Mouse (Mus musculus): ENCODE measurements at regions not wholly inside any gene's neighbourhood (a gene's known extent, or its start where the extent isn't known, plus 50 kb on each side); places are given as distances from the start of the nearest gene placed in this dataset.

- no peak for ATAC-seq (ENCODE audit: extremely low read depth, insufficient number of reproducible peaks, low FRiP score, low TSS enrichment)
- H3K36me3 ChIP-seq = no peaks in the 10 kb centered on the region
- WGBS = 62% methylated on average over 14 of the region's 14 CpGs
Measured at GRCm38 (mm10) chr9:41578221-41579106, 417.0 kb upstream of the Ubash3b start.

DNA sequence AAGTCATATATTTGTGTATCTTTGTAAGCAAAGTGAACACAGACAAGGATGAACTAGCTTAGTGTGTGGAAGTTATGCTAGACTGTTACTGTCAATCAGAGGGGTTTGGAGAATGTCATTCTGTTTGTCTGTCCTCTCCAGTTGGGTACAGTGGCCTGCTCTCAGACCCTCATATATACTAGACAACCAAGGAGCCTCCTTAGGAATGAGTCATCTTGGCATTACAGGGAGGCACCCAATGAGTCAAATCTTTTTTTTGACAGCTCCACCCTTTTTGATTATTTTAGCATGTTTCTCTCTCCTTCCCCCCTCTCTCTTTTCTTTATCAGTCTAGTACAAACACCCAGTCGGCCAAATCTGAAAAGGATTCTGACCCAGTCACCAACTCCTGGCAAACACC is 416.3 kb upstream of the Ubash3b start:
- Histone ChIP-seq H3K36me3 (no peaks in the 10 kb centered on the region), H3K4me3 (no peak overlapping the region), H3K4me1 (peaks cover 29% of the 10 kb centered on the region), H3K4me2 (no peak overlapping the region), H3K9ac (no peak overlapping the region), H3K27me3 (replicated peaks) (no peaks in the 10 kb centered on the region), H3K9me3 (no peaks in the 10 kb centered on the region), H3K27ac (replicated peaks) (no peak overlapping the region)
- 14% methylated on average over 1 of the region's 1 CpGs for WGBS
- no peak for ATAC-seq (ENCODE audit: extremely low read depth, insufficient number of reproducible peaks, low FRiP score, low TSS enrichment)

More at GRCm38 (mm10) chr9:41578221-41579106, 417.0 kb upstream of the Ubash3b start:
- H3K27ac ChIP-seq (replicated peaks) = peak overlapping the region; percentile 93; the same call in 1 of the 2 replicates
- no peaks in the 10 kb centered on the region for H3K27me3 ChIP-seq (replicated peaks)
- H3K9ac ChIP-seq = no peak overlapping the region
- H3K4me3 ChIP-seq = no peak overlapping the region
- peak overlapping the region; percentile 75; the same call in 1 of the 2 replicates for H3K4me2 ChIP-seq
- H3K9me3 ChIP-seq = no peaks in the 10 kb centered on the region
- peaks cover 36% of the 10 kb centered on the region for H3K4me1 ChIP-seq

DNA sequence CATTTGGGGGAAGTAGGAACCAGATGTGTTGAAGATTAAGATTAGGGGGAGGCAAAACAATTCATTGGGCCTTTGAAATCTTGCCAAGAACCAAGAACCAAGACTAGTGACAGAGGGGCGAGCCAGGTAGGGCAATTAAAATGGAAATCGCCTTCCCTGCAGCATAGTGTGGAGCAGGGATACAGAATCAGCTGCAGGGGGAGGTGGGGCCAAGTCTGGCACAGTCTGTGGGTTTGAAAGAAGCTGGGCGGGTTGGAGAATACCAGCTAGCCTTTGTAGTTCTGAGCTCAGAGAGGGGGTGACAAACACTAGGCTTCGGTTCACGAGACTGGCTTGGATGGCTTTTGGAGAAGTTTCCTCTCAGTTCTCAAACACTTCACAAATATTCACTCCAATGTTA is 414.3 kb upstream of the Ubash3b start:
- WGBS = 40% methylated on average over 5 of the region's 5 CpGs
- H3K4me3 ChIP-seq = no peak overlapping the region
- H3K9me3 ChIP-seq = no peaks in the 10 kb centered on the region
- no peak overlapping the region for H3K27ac ChIP-seq (replicated peaks)
- H3K4me2 ChIP-seq = no peak overlapping the region
- H3K27me3 ChIP-seq (replicated peaks) = no peaks in the 10 kb centered on the region
- ATAC-seq (ENCODE audit: extremely low read depth, insufficient number of reproducible peaks, low FRiP score, low TSS enrichment) = no peak
- H3K4me1 ChIP-seq = peaks cover 28% of the 10 kb centered on the region
- no peak overlapping the region for H3K9ac ChIP-seq
- no peaks in the 10 kb centered on the region for H3K36me3 ChIP-seq

DNA sequence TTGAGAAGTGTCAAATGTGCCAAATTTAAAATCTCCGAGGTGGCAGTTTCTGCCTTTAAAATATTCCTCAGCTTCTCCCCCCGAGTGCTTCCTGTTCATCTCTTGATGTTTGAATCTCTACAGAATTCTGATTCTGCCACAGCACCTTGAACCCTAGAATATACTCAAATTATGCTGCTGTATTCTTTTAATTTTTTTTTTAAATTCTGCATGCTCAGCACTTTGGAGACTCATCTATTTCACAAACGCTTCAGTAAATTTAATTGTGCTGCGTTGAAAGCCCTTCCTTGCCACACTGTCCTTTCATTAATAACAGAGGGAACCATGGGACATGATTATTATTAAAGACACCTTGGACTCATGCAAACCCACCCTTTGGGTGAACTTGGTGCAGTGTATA is 408.8 kb upstream of the Ubash3b start:
- WGBS = 77% methylated on average over 4 of the region's 4 CpGs
- H3K27me3 ChIP-seq (replicated peaks) = no peaks in the 10 kb centered on the region
- H3K36me3 ChIP-seq = no peaks in the 10 kb centered on the region
- no peaks in the 10 kb centered on the region for H3K4me1 ChIP-seq
- H3K4me2 ChIP-seq = no peak overlapping the region
- no peak overlapping the region for H3K9ac ChIP-seq
- H3K27ac ChIP-seq (replicated peaks) = no peak overlapping the region
- no peak overlapping the region for H3K4me3 ChIP-seq
- no peaks in the 10 kb centered on the region for H3K9me3 ChIP-seq
- ATAC-seq (ENCODE audit: extremely low read depth, insufficient number of reproducible peaks, low FRiP score, low TSS enrichment) = no peak

DNA sequence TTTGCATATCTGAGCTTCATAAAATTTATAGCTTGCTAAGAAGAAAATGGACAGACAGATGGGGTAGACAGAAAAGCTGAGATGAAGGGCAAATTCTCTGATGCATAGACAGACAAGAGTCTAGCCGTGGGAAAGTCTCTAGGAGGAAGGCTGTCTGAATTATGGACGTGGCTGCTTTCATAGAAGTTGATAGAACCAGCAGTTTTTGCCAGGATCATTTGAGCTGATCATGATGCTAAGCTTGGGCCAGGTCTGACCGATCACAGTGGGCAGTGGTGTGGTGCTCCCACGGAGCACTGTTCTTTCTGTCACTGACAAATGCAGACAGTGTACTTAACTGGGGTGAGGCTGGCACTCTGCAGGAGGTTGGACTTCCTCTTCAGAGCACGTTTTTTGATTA is 405.0 kb upstream of the Ubash3b start:
- no peaks in the 10 kb centered on the region for H3K4me1 ChIP-seq
- H3K4me2 ChIP-seq = no peak overlapping the region
- H3K4me3 ChIP-seq = no peak overlapping the region
- no peak overlapping the region for H3K27ac ChIP-seq (replicated peaks)
- no peaks in the 10 kb centered on the region for H3K9me3 ChIP-seq
- WGBS = 70% methylated on average over 5 of the region's 5 CpGs
- no peaks in the 10 kb centered on the region for H3K27me3 ChIP-seq (replicated peaks)
- H3K36me3 ChIP-seq = no peaks in the 10 kb centered on the region
- no peak for ATAC-seq (ENCODE audit: extremely low read depth, insufficient number of reproducible peaks, low FRiP score, low TSS enrichment)
- H3K9ac ChIP-seq = no peak overlapping the region

DNA sequence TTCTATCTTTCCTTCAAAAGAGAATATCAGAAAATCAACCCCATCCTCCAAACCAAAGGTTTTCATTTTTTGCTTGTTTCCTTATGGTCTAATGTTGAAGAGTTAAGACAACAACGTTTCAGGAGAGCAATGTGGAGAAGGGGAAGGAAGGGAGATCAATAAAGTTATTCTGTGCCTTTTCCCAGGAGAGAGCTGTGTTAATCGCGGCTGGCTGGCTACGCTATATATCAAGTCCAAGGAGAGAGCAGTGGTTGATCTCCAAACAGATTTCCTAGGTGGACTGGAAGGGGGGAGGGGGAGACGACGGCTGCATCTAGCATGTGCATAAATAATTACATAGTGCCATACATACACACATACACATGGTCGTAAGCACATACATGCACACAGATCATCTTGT is 404.3 kb upstream of the Ubash3b start:
- H3K4me3 ChIP-seq = no peak overlapping the region
- 85% methylated on average over 7 of the region's 7 CpGs for WGBS
- H3K36me3 ChIP-seq = no peaks in the 10 kb centered on the region
- H3K4me1 ChIP-seq = no peaks in the 10 kb centered on the region
- no peaks in the 10 kb centered on the region for H3K9me3 ChIP-seq
- no peak overlapping the region for H3K9ac ChIP-seq
- no peak overlapping the region for H3K4me2 ChIP-seq
- no peak for ATAC-seq (ENCODE audit: extremely low read depth, insufficient number of reproducible peaks, low FRiP score, low TSS enrichment)
- H3K27ac ChIP-seq (replicated peaks) = no peak overlapping the region
- no peaks in the 10 kb centered on the region for H3K27me3 ChIP-seq (replicated peaks)

DNA sequence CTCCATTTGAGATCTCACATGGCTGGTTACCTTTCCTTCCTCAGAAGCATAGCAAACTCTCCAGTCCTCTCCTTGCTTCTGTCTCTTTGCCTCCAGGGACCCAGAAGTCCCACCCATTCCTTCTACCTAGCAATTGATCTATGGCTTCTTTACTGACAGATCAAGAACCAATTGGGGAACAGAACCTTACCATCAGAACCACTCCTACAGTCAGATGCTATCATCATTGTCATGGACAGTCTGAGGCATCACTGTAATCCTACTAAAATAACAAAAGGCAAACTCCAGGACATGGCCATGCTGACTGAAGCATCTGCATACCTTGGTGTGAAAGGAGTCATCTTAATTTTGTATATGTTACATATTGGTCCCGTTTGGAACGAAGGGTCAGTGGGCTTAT is 401.9 kb upstream of the Ubash3b start:
- no peaks in the 10 kb centered on the region for H3K9me3 ChIP-seq
- H3K4me1 ChIP-seq = no peaks in the 10 kb centered on the region
- no peak overlapping the region for H3K27ac ChIP-seq (replicated peaks)
- 70% methylated on average over 2 of the region's 2 CpGs for WGBS
- ATAC-seq (ENCODE audit: extremely low read depth, insufficient number of reproducible peaks, low FRiP score, low TSS enrichment) = no peak
- no peak overlapping the region for H3K4me2 ChIP-seq
- H3K27me3 ChIP-seq (replicated peaks) = no peaks in the 10 kb centered on the region
- H3K36me3 ChIP-seq = no peaks in the 10 kb centered on the region
- H3K4me3 ChIP-seq = no peak overlapping the region
- H3K9ac ChIP-seq = no peak overlapping the region

GRCm38 (mm10) chr9:41558456-41558855 is 397.0 kb upstream of the Ubash3b start:
- Histone ChIP-seq H3K27ac (replicated peaks) (no peak overlapping the region), H3K36me3 (no peaks in the 10 kb centered on the region), H3K9me3 (no peaks in the 10 kb centered on the region), H3K4me3 (no peak overlapping the region), H3K9ac (no peak overlapping the region), H3K4me1 (no peaks in the 10 kb centered on the region), H3K4me2 (no peak overlapping the region), H3K27me3 (replicated peaks) (no peaks in the 10 kb centered on the region)
- 88% methylated on average over 3 of the region's 3 CpGs for WGBS
- ATAC-seq (ENCODE audit: extremely low read depth, insufficient number of reproducible peaks, low FRiP score, low TSS enrichment) = no peak

DNA sequence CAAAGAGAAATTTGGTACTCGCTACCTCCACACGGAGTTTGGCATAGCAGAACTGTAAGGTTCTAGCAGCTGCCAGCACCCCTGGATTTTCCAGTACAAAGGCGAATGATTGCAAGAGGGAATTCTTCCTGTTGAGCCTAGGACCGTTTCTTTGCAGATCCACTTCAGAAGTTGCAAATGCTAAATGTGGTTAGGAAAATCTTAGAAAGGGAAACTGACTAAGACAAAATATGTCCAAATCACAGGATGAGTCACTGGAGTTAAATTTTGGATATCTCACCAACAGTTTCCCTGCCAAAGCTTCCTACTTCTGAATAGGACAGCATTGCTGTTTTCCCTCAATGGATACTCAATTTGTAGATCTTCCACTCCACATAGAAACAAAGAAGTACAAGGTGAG is 395.4 kb upstream of the Ubash3b start:
- no peak overlapping the region for H3K9ac ChIP-seq
- H3K4me1 ChIP-seq = no peaks in the 10 kb centered on the region
- H3K27ac ChIP-seq (replicated peaks) = no peak overlapping the region
- 81% methylated on average over 4 of the region's 4 CpGs for WGBS
- ATAC-seq (ENCODE audit: extremely low read depth, insufficient number of reproducible peaks, low FRiP score, low TSS enrichment) = no peak
- H3K4me2 ChIP-seq = no peak overlapping the region
- H3K4me3 ChIP-seq = no peak overlapping the region
- H3K36me3 ChIP-seq = no peaks in the 10 kb centered on the region
- no peaks in the 10 kb centered on the region for H3K9me3 ChIP-seq
- H3K27me3 ChIP-seq (replicated peaks) = no peaks in the 10 kb centered on the region

DNA sequence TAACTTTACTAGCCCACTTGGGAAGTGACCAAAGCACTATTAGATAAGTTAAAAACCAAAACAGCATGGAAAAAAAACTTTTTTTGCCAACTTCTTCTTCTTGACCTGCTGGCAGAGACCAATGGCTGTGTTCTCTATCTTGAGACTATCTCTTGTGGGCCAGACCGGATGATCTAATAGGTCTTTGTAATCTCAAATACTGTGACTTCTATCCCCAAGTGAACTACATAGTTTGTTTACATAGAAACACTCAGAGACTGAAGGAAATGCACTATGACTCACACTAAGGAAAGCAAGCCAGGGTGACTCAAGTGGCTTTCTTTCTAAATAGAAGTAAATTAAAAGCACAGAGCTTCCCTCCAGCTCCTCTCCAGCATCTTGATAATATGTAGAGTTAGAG is 384.3 kb upstream of the Ubash3b start:
- H3K27me3 ChIP-seq (replicated peaks) = no peaks in the 10 kb centered on the region
- 54% methylated on average over 1 of the region's 1 CpGs for WGBS
- H3K4me1 ChIP-seq = peaks cover 6% of the 10 kb centered on the region; the same call in 1 of the 2 replicates
- no peaks in the 10 kb centered on the region for H3K9me3 ChIP-seq
- H3K27ac ChIP-seq (replicated peaks) = no peak overlapping the region
- no peak for ATAC-seq (ENCODE audit: extremely low read depth, insufficient number of reproducible peaks, low FRiP score, low TSS enrichment)
- H3K36me3 ChIP-seq = no peaks in the 10 kb centered on the region
- no peak overlapping the region for H3K4me2 ChIP-seq
- no peak overlapping the region for H3K4me3 ChIP-seq
- no peak overlapping the region for H3K9ac ChIP-seq

GRCm38 (mm10) chr9:41542511-41542910 is 381.0 kb upstream of the Ubash3b start:
- ATAC-seq (ENCODE audit: extremely low read depth, insufficient number of reproducible peaks, low FRiP score, low TSS enrichment) = no peak

GRCm38 (mm10) chr9:41541327-41541726 is 379.8 kb upstream of the Ubash3b start:
- H3K36me3 ChIP-seq = no peaks in the 10 kb centered on the region
- no peak overlapping the region for H3K4me3 ChIP-seq
- H3K27me3 ChIP-seq (replicated peaks) = no peaks in the 10 kb centered on the region
- no peak overlapping the region for H3K27ac ChIP-seq (replicated peaks)
- peaks cover 6% of the 10 kb centered on the region; the same call in 1 of the 2 replicates for H3K4me1 ChIP-seq
- ATAC-seq (ENCODE audit: extremely low read depth, insufficient number of reproducible peaks, low FRiP score, low TSS enrichment) = no peak
- 71% methylated on average over 6 of the region's 6 CpGs for WGBS
- no peaks in the 10 kb centered on the region for H3K9me3 ChIP-seq
- no peak overlapping the region for H3K9ac ChIP-seq
- H3K4me2 ChIP-seq = no peak overlapping the region

More at GRCm38 (mm10) chr9:41542511-41542910, 381.0 kb upstream of the Ubash3b start:
- Histone ChIP-seq H3K9me3 (no peaks in the 10 kb centered on the region), H3K4me1 (peaks cover 6% of the 10 kb centered on the region; the same call in 1 of the 2 replicates), H3K36me3 (no peaks in the 10 kb centered on the region), H3K4me2 (no peak overlapping the region), H3K27me3 (replicated peaks) (no peaks in the 10 kb centered on the region), H3K27ac (replicated peaks) (no peak overlapping the region), H3K9ac (no peak overlapping the region), H3K4me3 (no peak overlapping the region)
- 70% methylated on average over 5 of the region's 5 CpGs for WGBS
